Comparison of ENCODE assay signal across 25 mouse cellular contexts in the genomic region with DNA sequence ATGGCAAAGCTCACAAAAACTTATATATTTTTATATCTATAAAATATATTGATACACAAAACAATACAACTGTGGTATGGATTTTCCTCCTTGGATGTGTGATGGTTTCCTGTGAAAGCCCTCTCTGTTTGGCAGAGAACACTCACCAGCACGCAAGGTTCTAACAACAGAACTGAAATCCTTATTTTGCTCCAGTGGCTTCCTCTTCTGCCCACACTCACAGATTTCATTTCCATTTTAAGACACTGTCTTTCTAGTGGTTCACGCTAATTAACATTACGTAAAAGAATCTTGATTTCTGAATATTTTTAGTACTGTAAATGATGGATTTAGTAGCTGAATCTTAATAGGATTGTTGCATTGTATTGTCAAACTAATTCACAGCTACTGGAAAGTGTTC.
"Had no signal": no experiment of that assay in that cellular context is flagged by ENCODE, and none has a peak within 500 bp of the region (broad histone marks: within the 10 kb centered on the region; RNA-seq: fewer than 3 reads in every experiment).

No protein-coding gene starts in this region.

- H3K27ac ChIP-seq: heart, adult 2 months; heart, embryonic 13.5 days; heart, embryonic 15.5 days; hindbrain, embryonic 13.5 days; hindbrain, embryonic 15.5 days; hindbrain, postnatal 0 days; kidney, embryonic 15.5 days; kidney, postnatal 0 days; limb, embryonic 13.5 days; limb, embryonic 15.5 days; liver, embryonic 13.5 days had no signal

- H3K4me3 ChIP-seq: heart, adult 2 months; heart, embryonic 13.5 days; heart, embryonic 15.5 days; hindbrain, embryonic 13.5 days; hindbrain, embryonic 15.5 days; kidney, embryonic 15.5 days; limb, embryonic 13.5 days; limb, embryonic 15.5 days; liver, embryonic 13.5 days had no signal

- H3K9ac ChIP-seq: heart, embryonic 13.5 days; heart, embryonic 15.5 days; hindbrain, embryonic 13.5 days; hindbrain, embryonic 15.5 days; kidney, embryonic 15.5 days; limb, embryonic 13.5 days; limb, embryonic 15.5 days; liver, embryonic 13.5 days had no signal

- H3K27me3 ChIP-seq: heart, embryonic 13.5 days; heart, embryonic 15.5 days; hindbrain, embryonic 13.5 days; hindbrain, embryonic 15.5 days; kidney, embryonic 15.5 days; limb, embryonic 13.5 days; limb, embryonic 15.5 days; liver, embryonic 13.5 days had no signal

- H3K4me1 ChIP-seq: heart, embryonic 13.5 days; heart, embryonic 15.5 days; hindbrain, embryonic 13.5 days; hindbrain, embryonic 15.5 days; kidney, embryonic 15.5 days; limb, embryonic 15.5 days; liver, embryonic 13.5 days had no signal

- H3K36me3 ChIP-seq: heart, embryonic 13.5 days; heart, embryonic 15.5 days; hindbrain, embryonic 13.5 days; hindbrain, embryonic 15.5 days; kidney, embryonic 15.5 days; limb, embryonic 13.5 days; limb, embryonic 15.5 days; liver, embryonic 13.5 days had no signal

- H3K9me3 ChIP-seq: heart, embryonic 13.5 days; heart, embryonic 15.5 days; hindbrain, embryonic 13.5 days; hindbrain, embryonic 15.5 days; kidney, embryonic 15.5 days; limb, embryonic 13.5 days; limb, embryonic 15.5 days; liver, embryonic 13.5 days had no signal

- DNase-seq: gastrocnemius, postnatal 14 days; gastrocnemius, postnatal 36 days; heart, adult 11 months; heart, adult 2 months; heart, postnatal 14 days; heart, postnatal 36 days; kidney, adult 11 months; kidney, adult 2 months; kidney, adult 9 months; kidney, postnatal 14 days; kidney, postnatal 36 days; layer of hippocampus, adult 9-11 months; layer of hippocampus, postnatal 36 days; liver, embryonic 13.5 days had no signal

- H3K4me2 ChIP-seq: heart, embryonic 11.5 days; heart, embryonic 13.5 days; heart, embryonic 15.5 days; hindbrain, embryonic 13.5 days; hindbrain, embryonic 15.5 days; kidney, embryonic 15.5 days; limb, embryonic 13.5 days; limb, embryonic 15.5 days; liver, embryonic 11.5 days; liver, embryonic 13.5 days had no signal
